Mouse (Mus musculus) bone marrow, adult 2 months (tissue): ENCODE data around the gene Edc4.

Experiments
- CTCF ChIP-seq: fragments of 200-500 bp; IDR thresholded peaks from 2 replicates; pipeline ENCODE4 v1.5.1; 2011; ENCODE audit warnings: low read length, control low read depth; ENCODE audit not compliant: control insufficient read depth, insufficient read depth
- POLR2A ChIP-seq: fragments of 200-500 bp; IDR thresholded peaks from 2 replicates; pipeline ENCODE4 v1.6.1; 2011; ENCODE audit warnings: low read depth, mild to moderate bottlenecking, control low read depth, low read length, borderline replicate concordance; ENCODE audit not compliant: control insufficient read depth

DNA sequence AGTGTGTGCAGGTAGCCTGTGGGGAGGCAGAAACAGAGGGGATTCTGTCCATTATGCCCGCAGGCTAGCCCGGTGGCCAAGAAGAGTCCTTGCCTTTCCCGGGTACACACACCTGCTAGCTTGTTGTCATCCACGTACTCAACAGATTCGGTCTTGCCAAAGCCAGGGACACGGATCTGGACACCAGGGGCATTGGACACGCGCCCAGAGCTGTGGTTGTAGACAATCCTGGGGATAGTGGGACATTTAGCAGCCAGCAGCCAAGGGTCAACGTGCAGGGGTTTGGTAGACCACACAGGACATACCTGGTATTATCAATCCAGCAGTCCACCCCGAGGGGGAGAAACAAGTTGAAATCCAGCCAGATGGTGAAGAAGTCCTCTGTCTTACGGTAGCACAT is 61.3 kb downstream of the Edc4 start:
- TF ChIP-seq CTCF (no peak), POLR2A (no peak)
